Mouse (Mus musculus): ENCODE results near the gene Gtf3c5. TPM values are rescaled to one million over a fixed set of nuclear protein-coding genes. Genes with fewer than 3 reads are reported as not detected.

Gtf3c5 gene
- polyA plus RNA-seq, 1 experiment from 2014 or later: 39.5 TPM

DNA sequence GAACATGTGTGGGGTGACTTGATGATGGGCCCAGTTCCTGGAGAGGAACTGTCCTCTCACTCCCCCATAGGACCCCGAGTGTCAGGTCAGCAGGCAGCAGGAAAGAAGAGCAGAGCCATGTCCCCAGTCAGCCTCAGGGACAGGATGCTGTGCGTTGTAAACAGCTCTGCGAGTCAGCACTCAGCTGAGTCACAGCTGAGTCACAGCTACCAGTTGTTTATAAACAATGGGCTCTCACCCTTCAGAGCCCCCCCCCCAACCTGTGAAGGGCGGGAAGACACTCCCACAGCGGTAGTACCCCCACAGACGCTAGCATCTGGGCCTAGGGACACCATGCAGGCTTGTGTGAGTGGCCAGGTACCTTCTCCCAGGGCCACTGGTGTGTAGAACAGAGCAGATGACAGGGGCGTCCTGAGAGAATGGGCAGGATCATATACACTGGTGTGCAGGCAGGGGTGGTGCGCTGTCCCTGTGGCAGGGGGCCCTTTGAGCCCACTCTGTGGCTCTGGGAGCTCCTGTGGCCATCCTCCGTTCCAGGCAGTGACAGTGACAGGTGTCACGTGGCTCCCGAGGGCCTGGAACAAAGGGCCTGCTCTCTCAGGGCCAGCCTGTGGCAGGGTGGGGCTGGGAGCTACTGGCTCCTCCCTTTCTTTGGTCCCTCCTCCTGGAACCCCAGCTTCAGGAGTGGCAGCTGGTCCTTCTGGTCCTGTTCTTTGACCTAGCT lies 58.2 kb downstream of the Gtf3c5 start:
- Histone ChIP-seq H3K27me3 (replicated peaks; ENCODE audit: control insufficient read depth, insufficient read depth, low read length) (no peaks in the 10 kb centered on the region), H3K4me3 (ENCODE audit: low read length) (no peak overlapping the region), H3K4me2 (ENCODE audit: low read length) (no peak overlapping the region; the same call in 1 of the 2 replicates), H3K27ac (ENCODE audit: low read depth, low read length) (peak overlapping the region; percentile 74), H3K36me3 (ENCODE audit: control insufficient read depth, insufficient read depth, low read length) (no peaks in the 10 kb centered on the region), H3K9me3 (ENCODE audit: control insufficient read depth, low read length) (no peaks in the 10 kb centered on the region), H3K4me1 (ENCODE audit: control insufficient read depth, insufficient read depth, low read depth, low read length) (peaks cover 67% of the 10 kb centered on the region), H3K9ac (ENCODE audit: low read depth, low read length) (peak overlapping the region; percentile 54)
- 13% methylated on average over 11 of the region's 11 CpGs for WGBS
- ATAC-seq: peak; percentile 54

GRCm38 (mm10) chr2:28524406-28524805 lies 59.1 kb downstream of the Gtf3c5 start:
- no peak overlapping the region for H3K9ac ChIP-seq (ENCODE audit: low read depth, low read length)
- no peaks in the 10 kb centered on the region for H3K27me3 ChIP-seq (replicated peaks; ENCODE audit: control insufficient read depth, insufficient read depth, low read length)
- H3K27ac ChIP-seq (ENCODE audit: low read depth, low read length): no peak overlapping the region
- no peak for ATAC-seq
- no peaks in the 10 kb centered on the region for H3K9me3 ChIP-seq (ENCODE audit: control insufficient read depth, low read length)
- 76% methylated on average over 10 of the region's 10 CpGs for WGBS
- no peaks in the 10 kb centered on the region for H3K36me3 ChIP-seq (ENCODE audit: control insufficient read depth, insufficient read depth, low read length)
- H3K4me1 ChIP-seq (ENCODE audit: control insufficient read depth, insufficient read depth, low read depth, low read length): peaks cover 65% of the 10 kb centered on the region
- no peak overlapping the region for H3K4me3 ChIP-seq (ENCODE audit: low read length)
- H3K4me2 ChIP-seq (ENCODE audit: low read length): no peak overlapping the region

DNA sequence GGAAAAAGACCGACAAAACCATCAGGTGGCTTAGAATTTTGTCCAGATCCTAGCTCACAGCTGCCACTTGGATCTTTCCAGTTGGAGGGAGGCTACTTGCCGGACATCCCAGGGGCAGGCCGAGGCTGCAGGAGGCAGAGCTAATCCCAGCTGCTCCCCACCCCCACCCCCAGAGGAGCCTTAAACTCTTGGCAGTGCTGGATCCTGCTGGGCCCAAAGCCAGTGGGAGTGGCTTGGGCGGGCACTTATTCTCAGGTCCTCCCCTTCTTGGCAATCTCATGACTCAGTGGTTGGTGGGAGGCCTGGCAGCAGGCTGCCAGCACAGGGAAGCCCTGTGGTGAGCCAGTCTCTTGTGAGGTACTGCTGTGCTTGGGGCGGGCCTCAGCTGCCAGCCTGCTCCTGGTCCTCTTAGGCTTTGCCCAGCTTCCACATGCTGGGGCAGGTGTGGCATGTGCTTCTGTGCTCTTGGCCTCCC lies 59.9 kb downstream of the Gtf3c5 start:
- Histone ChIP-seq H3K4me3 (ENCODE audit: low read length) (no peak overlapping the region), H3K4me1 (ENCODE audit: control insufficient read depth, insufficient read depth, low read depth, low read length) (peaks cover 64% of the 10 kb centered on the region), H3K27me3 (replicated peaks; ENCODE audit: control insufficient read depth, insufficient read depth, low read length) (no peaks in the 10 kb centered on the region), H3K36me3 (ENCODE audit: control insufficient read depth, insufficient read depth, low read length) (no peaks in the 10 kb centered on the region), H3K9ac (ENCODE audit: low read depth, low read length) (no peak overlapping the region), H3K4me2 (ENCODE audit: low read length) (no peak overlapping the region), H3K27ac (ENCODE audit: low read depth, low read length) (peak overlapping the region; percentile 44; the same call in 1 of the 2 replicates), H3K9me3 (ENCODE audit: control insufficient read depth, low read length) (no peaks in the 10 kb centered on the region)
- peak; percentile 84 for ATAC-seq
- WGBS: 5% methylated on average over 5 of the region's 5 CpGs

GRCm38 (mm10) chr2:28522166-28522565 lies 61.4 kb downstream of the Gtf3c5 start:
- no peak for ATAC-seq
- H3K4me3 ChIP-seq (ENCODE audit: low read length): no peak overlapping the region
- H3K36me3 ChIP-seq (ENCODE audit: control insufficient read depth, insufficient read depth, low read length): no peaks in the 10 kb centered on the region
- H3K27ac ChIP-seq (ENCODE audit: low read depth, low read length): peak overlapping the region; percentile 33; the same call in 1 of the 2 replicates
- no peak overlapping the region for H3K9ac ChIP-seq (ENCODE audit: low read depth, low read length)
- no peaks in the 10 kb centered on the region for H3K9me3 ChIP-seq (ENCODE audit: control insufficient read depth, low read length)
- no peaks in the 10 kb centered on the region for H3K27me3 ChIP-seq (replicated peaks; ENCODE audit: control insufficient read depth, insufficient read depth, low read length)
- peaks cover 67% of the 10 kb centered on the region for H3K4me1 ChIP-seq (ENCODE audit: control insufficient read depth, insufficient read depth, low read depth, low read length)
- H3K4me2 ChIP-seq (ENCODE audit: low read length): no peak overlapping the region
- 88% methylated on average over 4 of the region's 4 CpGs for WGBS

DNA sequence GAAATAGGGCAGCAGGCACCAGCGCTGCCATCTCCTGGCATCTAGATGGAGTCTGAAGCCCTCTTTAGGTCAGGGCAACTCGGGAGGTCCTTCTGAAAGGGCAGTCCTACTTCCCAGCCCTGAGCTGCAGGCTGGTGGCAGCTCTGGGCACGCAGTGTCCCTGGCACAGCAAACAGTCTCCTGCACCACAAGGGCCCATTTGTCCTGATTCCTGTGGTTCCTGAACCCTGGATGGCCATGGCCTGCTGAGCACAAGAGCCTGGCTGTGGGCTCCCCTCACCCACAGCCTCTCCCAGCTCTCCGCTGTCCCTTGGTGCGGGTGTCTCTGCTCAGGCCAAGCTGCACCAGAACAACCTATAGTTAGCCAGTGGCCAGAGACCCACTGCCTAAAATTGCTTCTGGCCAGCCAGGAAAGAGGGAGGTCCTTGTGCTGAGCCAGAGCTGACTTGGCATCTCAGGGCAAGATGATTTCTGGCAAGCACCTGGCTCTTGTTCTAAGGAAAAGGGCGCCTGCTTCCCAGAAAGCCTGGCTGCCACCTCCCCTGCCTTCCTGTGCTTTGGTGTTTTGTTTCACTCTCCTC lies 61.9 kb downstream of the Gtf3c5 start:
- H3K4me3 ChIP-seq (ENCODE audit: low read length): no peak overlapping the region

GRCm38 (mm10) chr2:28520581-28520980 lies 63.0 kb downstream of the Gtf3c5 start:
- no peaks in the 10 kb centered on the region for H3K27me3 ChIP-seq (replicated peaks; ENCODE audit: control insufficient read depth, insufficient read depth, low read length)
- no peak overlapping the region for H3K4me3 ChIP-seq (ENCODE audit: low read length)
- H3K4me1 ChIP-seq (ENCODE audit: control insufficient read depth, insufficient read depth, low read depth, low read length): peaks cover 68% of the 10 kb centered on the region
- no peak overlapping the region; the same call in 1 of the 2 replicates for H3K9ac ChIP-seq (ENCODE audit: low read depth, low read length)
- H3K9me3 ChIP-seq (ENCODE audit: control insufficient read depth, low read length): no peaks in the 10 kb centered on the region
- ATAC-seq: no peak
- H3K4me2 ChIP-seq (ENCODE audit: low read length): no peak overlapping the region
- no peaks in the 10 kb centered on the region for H3K36me3 ChIP-seq (ENCODE audit: control insufficient read depth, insufficient read depth, low read length)
- 46% methylated on average over 5 of the region's 5 CpGs for WGBS
- H3K27ac ChIP-seq (ENCODE audit: low read depth, low read length): peak overlapping the region; percentile 1; the same call in 1 of the 2 replicates

More for the DNA sequence above, 61.9 kb downstream of the Gtf3c5 start:
- Histone ChIP-seq H3K4me2 (ENCODE audit: low read length) (no peak overlapping the region), H3K36me3 (ENCODE audit: control insufficient read depth, insufficient read depth, low read length) (no peaks in the 10 kb centered on the region), H3K27ac (ENCODE audit: low read depth, low read length) (peak overlapping the region; percentile 33), H3K9ac (ENCODE audit: low read depth, low read length) (peak overlapping the region; percentile 37; the same call in 1 of the 2 replicates), H3K9me3 (ENCODE audit: control insufficient read depth, low read length) (no peaks in the 10 kb centered on the region), H3K4me1 (ENCODE audit: control insufficient read depth, insufficient read depth, low read depth, low read length) (peaks cover 67% of the 10 kb centered on the region), H3K27me3 (replicated peaks; ENCODE audit: control insufficient read depth, insufficient read depth, low read length) (no peaks in the 10 kb centered on the region)
- WGBS: 72% methylated on average over 6 of the region's 6 CpGs
- peak; percentile 19; the same call in 1 of the 2 replicates for ATAC-seq

GRCm38 (mm10) chr2:28518231-28518630 lies 65.3 kb downstream of the Gtf3c5 start:
- Histone ChIP-seq H3K9me3 (ENCODE audit: control insufficient read depth, low read length) (no peaks in the 10 kb centered on the region), H3K9ac (ENCODE audit: low read depth, low read length) (no peak overlapping the region), H3K36me3 (ENCODE audit: control insufficient read depth, insufficient read depth, low read length) (no peaks in the 10 kb centered on the region), H3K4me1 (ENCODE audit: control insufficient read depth, insufficient read depth, low read depth, low read length) (peaks cover 74% of the 10 kb centered on the region), H3K27me3 (replicated peaks; ENCODE audit: control insufficient read depth, insufficient read depth, low read length) (no peaks in the 10 kb centered on the region), H3K27ac (ENCODE audit: low read depth, low read length) (peak overlapping the region; percentile 59), H3K4me3 (ENCODE audit: low read length) (no peak overlapping the region), H3K4me2 (ENCODE audit: low read length) (peak overlapping the region; percentile 30; the same call in 1 of the 2 replicates)
- 29% methylated on average over 2 of the region's 2 CpGs for WGBS
- ATAC-seq: peak; percentile 15; the same call in 1 of the 2 replicates

GRCm38 (mm10) chr2:28517206-28517909 lies 66.2 kb downstream of the Gtf3c5 start:
- 41% methylated on average over 5 of the region's 5 CpGs for WGBS
- no peak overlapping the region for H3K4me2 ChIP-seq (ENCODE audit: low read length)
- no peaks in the 10 kb centered on the region for H3K9me3 ChIP-seq (ENCODE audit: control insufficient read depth, low read length)
- H3K36me3 ChIP-seq (ENCODE audit: control insufficient read depth, insufficient read depth, low read length): no peaks in the 10 kb centered on the region
- H3K4me3 ChIP-seq (ENCODE audit: low read length): no peak overlapping the region
- peak overlapping the region; percentile 59; the same call in 1 of the 2 replicates for H3K27ac ChIP-seq (ENCODE audit: low read depth, low read length)
- ATAC-seq: no peak
- no peaks in the 10 kb centered on the region for H3K27me3 ChIP-seq (replicated peaks; ENCODE audit: control insufficient read depth, insufficient read depth, low read length)
- peaks cover 72% of the 10 kb centered on the region for H3K4me1 ChIP-seq (ENCODE audit: control insufficient read depth, insufficient read depth, low read depth, low read length)
- H3K9ac ChIP-seq (ENCODE audit: low read depth, low read length): no peak overlapping the region

All from hindbrain, embryonic 16.5 days (tissue).